Comparison of ENCODE assay signal across 8 mouse cellular contexts in genomic region chr7:100818401-100819064, GRCm38 (mm10). TPM values are rescaled to one million over a fixed set of nuclear protein-coding genes. Genes with fewer than 3 reads are reported as not detected.
DNase-seq lines count a peak whose midpoint lies in the region; ATAC-seq lines count a peak whose summit lies in the region.

No protein-coding gene starts in this region.

- peak; percentile 90 for DNase-seq in heart, adult 11 months
- no peak for DNase-seq in heart, postnatal 25 days (ENCODE audit: low spot score)
- peak; percentile 45 for DNase-seq in midbrain, embryonic 14.5 days
- no peak for DNase-seq in midbrain, embryonic 10.5 days (ENCODE audit: low spot score)
- DNase-seq in adipocyte (ENCODE audit: low spot score), result peak; percentile 40
- peak; percentile 13 for DNase-seq in naive thymus-derived CD4-positive, alpha-beta T cell, adult 2 months (ENCODE audit: low read depth)

- no peaks in the 10 kb centered on the region for H3K27me3 ChIP-seq in midbrain, embryonic 14.5 days (ENCODE audit: control insufficient read depth, insufficient read depth, low read length)
- no peaks in the 10 kb centered on the region for H3K27me3 ChIP-seq in midbrain, embryonic 10.5 days (ENCODE audit: low read depth, poor library complexity, severe bottlenecking)
- H3K27me3 ChIP-seq in forebrain, embryonic 16.5 days (replicated peaks; ENCODE audit: control insufficient read depth, insufficient read depth, low read length), result no peaks in the 10 kb centered on the region
- H3K27me3 ChIP-seq in midbrain, embryonic 16.5 days (ENCODE audit: control insufficient read depth, insufficient read depth, low read depth, low read length), result no peaks in the 10 kb centered on the region

- intact Hi-C loops in heart, postnatal 25 days (cut with DNase I), result loop anchor here (5.0 to 10.0 kb wide), 2 partner anchors 131 to 294 kb away; no protein-coding TSS in a partner anchor

- 93% methylated on average over 4 of the region's 4 CpGs for WGBS in midbrain, embryonic 14.5 days
- WGBS in midbrain, embryonic 10.5 days, result 91% methylated on average over 4 of the region's 4 CpGs
- WGBS in forebrain, embryonic 16.5 days, result 92% methylated on average over 4 of the region's 4 CpGs
- 96% methylated on average over 4 of the region's 4 CpGs for WGBS in midbrain, embryonic 16.5 days

- no peak overlapping the region for H3K27ac ChIP-seq in midbrain, embryonic 14.5 days (replicated peaks; ENCODE audit: low read depth, low read length)
- H3K27ac ChIP-seq in midbrain, embryonic 10.5 days (replicated peaks), result no peak overlapping the region
- no peak overlapping the region; the same call in 1 of the 2 replicates for H3K27ac ChIP-seq in forebrain, embryonic 16.5 days (ENCODE audit: low read length)
- no peak overlapping the region for H3K27ac ChIP-seq in midbrain, embryonic 16.5 days (ENCODE audit: low read length)

- peaks cover 9% of the 10 kb centered on the region; the same call in 1 of the 2 replicates for H3K4me1 ChIP-seq in midbrain, embryonic 14.5 days (ENCODE audit: control insufficient read depth, insufficient read depth, low read length)
- peaks cover 12% of the 10 kb centered on the region for H3K4me1 ChIP-seq in midbrain, embryonic 10.5 days
- H3K4me1 ChIP-seq in forebrain, embryonic 16.5 days (replicated peaks; ENCODE audit: control insufficient read depth, insufficient read depth, low read length), result peaks cover 21% of the 10 kb centered on the region
- peaks cover 18% of the 10 kb centered on the region for H3K4me1 ChIP-seq in midbrain, embryonic 16.5 days (ENCODE audit: control insufficient read depth, insufficient read depth, low read length)

- ATAC-seq in midbrain, embryonic 14.5 days (ENCODE audit: low FRiP score, low TSS enrichment), result no peak
- ATAC-seq in forebrain, embryonic 16.5 days, result no peak
- no peak for ATAC-seq in midbrain, embryonic 16.5 days

- H3K9me3 ChIP-seq in midbrain, embryonic 14.5 days (ENCODE audit: control insufficient read depth, low read length), result no peaks in the 10 kb centered on the region
- no peaks in the 10 kb centered on the region for H3K9me3 ChIP-seq in midbrain, embryonic 10.5 days (replicated peaks)
- H3K9me3 ChIP-seq in forebrain, embryonic 16.5 days (ENCODE audit: control insufficient read depth, low read length), result no peaks in the 10 kb centered on the region
- no peaks in the 10 kb centered on the region for H3K9me3 ChIP-seq in midbrain, embryonic 16.5 days (replicated peaks; ENCODE audit: control insufficient read depth, low read length, poor library complexity, severe bottlenecking)

- H3K36me3 ChIP-seq in midbrain, embryonic 14.5 days (ENCODE audit: control insufficient read depth, insufficient read depth, low read length), result no peaks in the 10 kb centered on the region
- H3K36me3 ChIP-seq in midbrain, embryonic 10.5 days, result 0 out of 2 replicates have a peak, but pooled peaks cover 4% of the 10 kb centered on the region
- H3K36me3 ChIP-seq in forebrain, embryonic 16.5 days (ENCODE audit: control insufficient read depth, insufficient read depth), result no peaks in the 10 kb centered on the region; the same call in 1 of the 2 replicates
- 0 out of 2 replicates have a peak, but pooled peaks cover 2% of the 10 kb centered on the region for H3K36me3 ChIP-seq in midbrain, embryonic 16.5 days (ENCODE audit: control insufficient read depth, insufficient read depth, low read length)

- H3K4me2 ChIP-seq in midbrain, embryonic 14.5 days (ENCODE audit: low read length), result no peak overlapping the region
- no peak overlapping the region for H3K4me2 ChIP-seq in forebrain, embryonic 16.5 days (ENCODE audit: low read length)
- H3K4me2 ChIP-seq in midbrain, embryonic 16.5 days (ENCODE audit: low read length), result no peak overlapping the region

- no peak overlapping the region for H3K4me3 ChIP-seq in midbrain, embryonic 14.5 days (replicated peaks; ENCODE audit: low read depth, low read length)
- H3K4me3 ChIP-seq in midbrain, embryonic 10.5 days, result no peak overlapping the region
- no peak overlapping the region for H3K4me3 ChIP-seq in forebrain, embryonic 16.5 days (replicated peaks; ENCODE audit: low read length)
- H3K4me3 ChIP-seq in midbrain, embryonic 16.5 days (ENCODE audit: low read depth, low read length), result no peak overlapping the region

- no peak overlapping the region for H3K9ac ChIP-seq in midbrain, embryonic 14.5 days (replicated peaks; ENCODE audit: low read length)
- H3K9ac ChIP-seq in forebrain, embryonic 16.5 days (replicated peaks; ENCODE audit: low read depth, low read length), result no peak overlapping the region
- no peak overlapping the region for H3K9ac ChIP-seq in midbrain, embryonic 16.5 days (ENCODE audit: low read depth, low read length)

RNA-seq across cellular contexts. Expression of gene Relt, which starts 44.7 kb away (rescaled TPM):
- total RNA-seq in heart, postnatal 25 days (2021), result 1 to 10 TPM; 2.4 to 3.0 TPM
- polyA plus RNA-seq in midbrain, embryonic 14.5 days (2014; fragmentation: Nextera tagmentation; extraction: Ambion mirVana), result 3.9 and 4.5 TPM in 2 replicates
- polyA plus RNA-seq in midbrain, embryonic 10.5 days (2016; fragmentation: Nextera tagmentation; extraction: Ambion mirVana), result 4.3 and 5.2 TPM in 2 replicates
- 3.9 and 4.8 TPM in 2 replicates for polyA plus RNA-seq in forebrain, embryonic 16.5 days (2015; fragmentation: Nextera tagmentation; extraction: Ambion mirVana)
- polyA plus RNA-seq in midbrain, embryonic 16.5 days (2015; fragmentation: Nextera tagmentation; extraction: Ambion mirVana), result 5.0 and 5.4 TPM in 2 replicates

Comparison
In these comparisons a context has a peak if more than half of its experiments do, and no peak if none do; other contexts are left out.
1. DNase-seq: peak in heart, adult 11 months (single experiment), midbrain, embryonic 14.5 days (single experiment), adipocyte (single experiment) and naive thymus-derived CD4-positive, alpha-beta T cell, adult 2 months (single experiment); none in heart, postnatal 25 days (single experiment) and midbrain, embryonic 10.5 days (single experiment).